Mouse (Mus musculus) c-Kit-positive CD71-positive TER-119-negative erythroid progenitor cells, embryonic 14.5 days (primary cell): ENCODE data around the gene Plcb4.

Experiments
- DNase-seq: peaks from one replicate; pipeline ENCODE4 v3.0.0-alpha.2; 2013; ENCODE audit warnings: low read depth

Gene Plcb4

DNA sequence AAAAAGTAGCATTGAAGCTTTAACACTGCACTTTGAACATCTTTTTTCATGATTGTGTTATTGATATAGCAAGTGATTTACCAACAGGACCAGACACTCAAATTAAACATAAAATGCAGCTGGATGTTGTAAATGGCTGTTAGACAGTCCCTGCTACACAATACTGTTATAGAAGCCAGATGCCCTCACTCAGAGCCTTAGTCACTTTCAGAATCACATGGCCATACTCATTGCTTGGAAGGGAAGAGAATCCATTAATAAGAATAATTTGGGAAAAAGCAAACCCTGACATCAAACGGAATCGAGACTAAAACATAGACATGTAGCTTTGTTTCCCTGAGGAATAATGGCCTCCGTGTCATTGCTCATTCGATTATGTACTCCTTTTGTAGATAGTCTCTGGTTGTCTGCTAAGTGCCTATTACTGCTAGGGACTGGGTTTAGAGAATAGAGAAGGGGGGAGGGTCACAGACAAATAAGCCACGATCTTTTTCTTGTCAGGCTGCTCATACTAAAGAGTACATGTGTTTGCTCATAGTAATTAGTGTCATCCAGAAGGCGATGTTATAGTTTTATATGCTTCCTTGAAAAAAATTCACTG, 197.2 kb downstream of the Plcb4 start:
- DNase-seq = no peak

DNA sequence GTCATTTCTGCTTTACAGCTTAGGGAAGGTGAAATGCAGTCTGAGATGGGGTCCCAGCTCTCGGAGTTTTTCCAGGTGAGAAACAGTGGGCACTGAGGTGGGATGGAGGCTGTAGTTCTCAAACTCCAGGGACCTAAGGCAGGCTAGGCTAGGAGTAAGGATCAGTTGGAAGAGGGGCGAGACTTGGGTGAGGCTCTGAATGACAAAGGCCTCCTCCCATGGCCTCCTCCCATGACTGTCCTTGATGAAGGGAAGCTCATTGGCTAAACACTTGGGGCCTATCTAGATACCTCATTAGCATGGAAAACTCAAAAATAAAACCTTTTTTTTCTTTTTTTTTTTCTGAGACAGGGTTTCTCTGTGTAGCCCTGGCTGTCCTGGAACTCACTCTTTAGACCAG, 198.0 kb downstream of the Plcb4 start:
- no peak for DNase-seq

DNA sequence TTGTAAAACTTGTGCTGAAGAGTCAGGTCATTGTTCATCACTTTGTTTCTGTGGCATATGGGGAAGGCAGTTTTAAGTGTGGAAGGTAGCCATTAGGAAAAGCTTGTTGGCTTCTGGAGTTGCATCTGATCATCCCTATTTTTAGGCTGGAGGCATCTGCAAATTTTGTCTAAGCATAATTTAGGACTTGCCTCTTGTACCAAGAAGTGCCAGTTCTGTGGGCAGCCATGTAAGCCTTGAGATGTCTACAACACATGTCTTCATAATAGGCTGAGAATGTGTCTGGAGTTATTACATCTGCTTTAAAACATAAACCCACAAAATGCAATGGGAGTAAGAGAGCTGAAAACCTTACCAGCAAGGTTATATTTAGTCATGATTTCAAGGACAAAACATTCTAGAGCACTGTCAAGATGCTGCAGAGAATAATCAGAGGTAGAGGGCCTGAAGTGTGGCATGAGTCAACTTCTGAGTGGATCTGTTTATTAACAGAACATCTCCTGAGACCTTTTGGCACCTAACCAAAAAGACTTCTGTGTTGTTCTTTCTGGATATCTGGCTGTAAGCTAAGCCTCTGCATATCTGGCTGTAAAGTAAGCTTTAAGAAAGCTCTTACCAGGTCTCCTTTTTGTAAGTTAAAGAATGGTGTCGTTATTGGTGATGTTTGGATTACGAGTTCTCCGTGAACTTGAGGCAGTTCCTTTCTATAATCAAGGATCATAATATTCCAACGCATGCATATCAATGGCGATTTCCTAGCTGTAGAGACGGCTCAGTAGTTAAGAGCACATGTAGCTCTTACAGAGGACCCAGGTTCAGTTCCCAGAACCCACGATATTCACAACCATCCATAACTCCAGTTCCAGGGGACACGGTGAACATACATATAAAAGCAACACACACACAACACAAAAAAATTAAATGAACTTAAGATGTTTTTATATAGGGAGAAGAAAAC, 203.0 kb downstream of the Plcb4 start:
- no peak for DNase-seq

DNA sequence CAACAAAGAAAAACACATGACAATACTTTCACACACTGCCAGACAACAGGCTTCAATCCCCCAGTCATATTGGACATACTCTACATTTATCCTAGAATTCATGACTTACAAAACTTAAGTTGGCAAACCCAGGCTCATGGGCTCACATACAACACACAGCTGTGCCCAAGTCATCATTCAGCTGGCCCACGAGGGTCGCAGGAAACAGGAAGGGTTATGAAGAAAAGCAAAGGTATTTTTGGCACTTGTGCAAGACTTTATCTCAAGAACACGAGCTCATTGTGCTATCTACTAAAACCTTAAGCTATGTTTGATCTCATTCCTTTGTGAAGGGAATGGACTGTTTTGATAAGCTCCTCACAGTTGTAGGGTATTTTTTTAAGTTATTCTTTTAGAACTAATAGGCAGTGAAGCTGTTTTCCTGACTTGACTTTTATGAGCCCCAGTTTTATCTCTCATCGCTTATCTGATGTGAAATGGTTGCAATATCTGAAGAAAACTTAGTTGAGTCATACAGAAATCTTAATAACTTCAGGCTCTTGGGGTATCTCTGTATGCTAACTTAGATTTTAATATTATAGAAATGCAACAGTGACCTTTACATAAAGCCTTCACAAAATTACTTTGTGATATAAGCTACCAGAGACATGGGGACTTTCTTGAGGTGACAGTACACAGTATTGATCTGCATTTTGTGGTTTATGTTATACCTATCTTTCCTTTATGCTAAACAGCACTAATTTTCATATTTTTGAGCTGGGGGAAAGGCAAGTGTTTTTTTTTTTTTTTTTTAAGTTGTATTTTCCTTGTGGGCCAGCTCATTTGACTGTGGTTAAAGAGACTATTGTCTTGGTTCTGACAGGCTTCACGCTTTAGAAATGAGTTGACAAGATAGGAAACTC, 203.9 kb downstream of the Plcb4 start:
- peak; percentile 7 for DNase-seq

- no peak for DNase-seq
Observed at GRCm38 (mm10) chr2:135863391-135864076, 204.7 kb downstream of the Plcb4 start.

- DNase-seq = no peak
Observed at GRCm38 (mm10) chr2:135866421-135866820, 207.6 kb downstream of the Plcb4 start.

DNA sequence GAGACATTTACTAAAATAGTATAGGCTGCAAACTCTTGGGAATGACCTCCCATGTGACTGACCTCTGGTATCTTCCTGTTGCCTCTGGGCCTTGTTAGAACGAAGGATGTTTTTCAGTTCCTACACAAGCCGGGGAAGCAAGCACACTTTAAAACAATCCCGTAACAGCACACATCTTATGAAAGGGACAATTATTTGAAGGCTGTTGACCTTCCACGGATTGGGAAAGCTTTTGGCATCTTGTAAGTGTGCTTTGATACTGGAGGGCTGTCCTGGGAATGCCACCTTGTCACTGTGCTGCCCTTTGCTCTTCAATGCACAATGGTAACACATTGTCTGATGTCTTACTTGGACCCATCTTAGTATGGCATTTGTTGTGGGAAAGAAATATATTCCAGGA, 208.0 kb downstream of the Plcb4 start:
- DNase-seq = no peak

- no peak for DNase-seq
Observed at GRCm38 (mm10) chr2:135869637-135870036, 210.8 kb downstream of the Plcb4 start.

DNA sequence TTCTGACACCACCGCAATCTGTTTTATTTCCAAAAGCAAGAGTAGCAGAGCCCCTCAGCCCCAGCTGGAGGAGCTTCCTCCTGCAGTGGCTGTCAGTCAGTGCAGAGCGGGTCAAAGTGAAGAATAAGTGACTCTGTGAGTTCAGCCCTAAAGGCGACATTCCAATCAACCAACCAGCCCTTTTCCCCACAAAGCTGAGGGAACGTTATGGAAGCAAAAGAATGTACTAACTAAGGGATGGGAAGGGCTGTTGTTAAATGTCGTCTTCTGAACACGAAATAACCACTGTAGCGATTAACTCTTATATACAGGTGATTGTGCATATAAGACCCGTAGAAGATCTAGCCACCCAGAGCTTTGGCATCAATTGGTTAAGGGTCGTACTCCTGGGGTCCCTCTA, 214.3 kb downstream of the Plcb4 start:
- DNase-seq = no peak

- no peak for DNase-seq
Observed at GRCm38 (mm10) chr2:135873761-135874160, 214.9 kb downstream of the Plcb4 start.

GRCm38 (mm10) chr2:135875549-135875948, 216.7 kb downstream of the Plcb4 start:
- no peak for DNase-seq

DNA sequence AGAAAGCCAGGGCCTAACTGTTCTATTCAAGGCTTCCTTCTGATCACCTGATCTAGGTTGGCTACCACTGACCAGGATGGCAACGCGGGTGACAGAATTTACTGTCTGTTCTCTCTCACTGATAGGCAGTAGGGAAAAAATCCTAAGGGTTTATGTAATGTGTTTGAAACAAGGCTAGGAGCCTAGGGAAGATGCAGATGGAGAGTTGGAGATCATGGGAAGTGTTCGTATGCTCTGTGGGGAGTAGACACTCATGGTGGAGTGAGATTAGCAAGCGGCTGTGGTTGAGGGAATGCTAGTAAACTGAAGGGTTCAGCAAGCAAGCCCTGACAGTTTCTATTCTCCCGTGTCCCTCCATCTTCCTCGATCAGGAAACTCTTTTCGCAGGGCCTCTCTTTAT, 220.5 kb downstream of the Plcb4 start:
- no peak for DNase-seq

DNA sequence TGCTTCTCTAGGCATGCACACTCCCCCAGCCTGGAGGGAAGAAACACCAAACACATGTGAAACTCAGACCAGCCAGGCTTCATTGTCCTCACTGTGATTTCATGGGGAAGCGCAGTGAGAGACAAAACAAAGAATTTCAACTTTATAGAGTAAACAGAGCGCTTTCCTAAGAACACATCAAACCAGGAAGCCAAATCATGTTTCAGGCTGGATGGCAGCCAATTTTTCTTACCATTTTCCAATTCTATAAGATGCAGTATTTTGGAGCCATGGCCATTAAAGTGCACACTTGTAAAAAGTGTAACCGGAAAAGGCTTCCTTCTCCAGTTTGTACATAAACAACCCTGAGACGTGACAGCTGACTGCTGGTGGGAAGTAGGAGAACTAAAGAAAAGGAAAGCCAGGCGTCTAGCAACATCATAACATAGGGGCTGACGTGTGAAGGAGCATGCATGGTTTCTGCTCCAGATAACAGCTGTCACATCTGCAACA, 221.5 kb downstream of the Plcb4 start:
- DNase-seq = no peak

DNA sequence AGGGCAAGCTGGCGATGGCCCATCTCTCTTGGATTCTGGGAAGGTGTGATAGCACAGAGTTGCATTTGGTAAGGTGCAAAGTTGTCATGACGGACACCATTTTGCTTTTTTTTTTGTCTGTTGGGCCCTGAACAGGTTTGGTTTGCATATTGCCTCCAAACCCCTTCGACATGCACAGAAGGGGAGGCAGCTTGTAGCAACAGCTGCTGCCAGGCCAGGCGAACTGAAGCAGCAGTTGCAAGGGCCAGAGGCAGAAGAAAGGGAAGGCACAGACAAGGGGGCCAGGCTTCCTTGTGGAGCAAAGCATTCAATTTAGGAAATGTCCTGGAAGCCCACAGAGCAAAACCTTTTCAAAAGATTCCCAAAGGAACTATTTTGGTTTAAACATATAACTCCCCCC, 224.5 kb downstream of the Plcb4 start:
- no peak for DNase-seq

- DNase-seq = no peak
Observed at GRCm38 (mm10) chr2:135884534-135885180, 225.8 kb downstream of the Plcb4 start.

GRCm38 (mm10) chr2:135885607-135886006, 226.8 kb downstream of the Plcb4 start:
- no peak for DNase-seq

- peak; percentile 9 for DNase-seq
Observed at GRCm38 (mm10) chr2:135886081-135886679, 227.4 kb downstream of the Plcb4 start.

GRCm38 (mm10) chr2:135887805-135888204, 229.0 kb downstream of the Plcb4 start:
- no peak for DNase-seq

GRCm38 (mm10) chr2:135888206-135888605, 229.4 kb downstream of the Plcb4 start:
- DNase-seq = no peak

DNA sequence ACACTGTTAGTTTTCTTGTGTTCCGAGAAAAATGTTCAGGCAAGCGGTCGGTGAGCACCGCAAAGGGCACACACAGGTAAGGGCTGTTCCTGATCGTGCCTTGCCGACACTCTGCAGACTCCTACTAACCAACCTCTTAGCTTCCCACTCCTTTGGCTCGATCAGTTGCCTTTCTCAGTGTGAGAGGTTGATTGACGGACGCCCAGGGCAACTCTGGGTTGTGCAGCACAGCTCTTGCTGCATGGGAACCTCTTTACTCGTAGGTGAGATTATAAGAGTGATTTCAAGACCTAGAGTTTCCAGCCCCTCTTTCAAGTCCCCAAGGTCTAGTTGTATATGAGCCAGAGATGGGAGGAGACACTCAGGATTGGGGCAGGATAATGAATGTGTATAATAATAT, 230.0 kb downstream of the Plcb4 start:
- DNase-seq = no peak

- DNase-seq = peak; percentile 7
Observed at GRCm38 (mm10) chr2:135890083-135890482, 231.3 kb downstream of the Plcb4 start.
